Mouse (Mus musculus) macrophage (primary cell): Measurements from ENCODE around the gene Armh3. TPM values are rescaled to one million over a fixed set of nuclear protein-coding genes. Genes with fewer than 3 reads are reported as not detected.
A peak's percentile ranks its signal among the peaks of the same experiment; 100 is the strongest.

ENCODE experiments used
- H3K27ac ChIP-seq: fragments of 350-480 bp; formaldehyde crosslinking; 2 replicates; pipeline ENCODE4 v1.9.0; 2021
- H3K36me3 ChIP-seq: fragments of 350-480 bp; formaldehyde crosslinking; 2 replicates; pipeline ENCODE4 v1.9.0; 2021; ENCODE audit errors: inconsistent target
- H3K4me3 ChIP-seq: fragments of 350-480 bp; formaldehyde crosslinking; 2 replicates; pipeline ENCODE4 v1.9.0; 2021; ENCODE audit errors: inconsistent target
- H3K79me2 ChIP-seq: fragments of 350-480 bp; formaldehyde crosslinking; 2 replicates; pipeline ENCODE4 v1.9.0; 2021; ENCODE audit errors: inconsistent target
- WGBS: methylation state at CpG from one replicate; pipeline ENCODE4 v1.1.7; 2026; ENCODE audit warnings: inconsistent platforms; ENCODE audit not compliant: missing documents; 5-methylcytosine and 5-hydroxymethylcytosine counted together
- polyA plus RNA-seq: library from polyadenylated mRNA; stranded (reverse); fragments of 250-400 nt; gene quantifications from 3 replicates; pipeline ENCODE4 v1.2.4, GENCODE M21; 2018; ENCODE audit warnings: inconsistent platforms

Gene Armh3
- polyA plus RNA-seq, 1 experiment from 2014 or later: 14.2 TPM

GRCm38 (mm10) chr19:45796879-45797278 lies 201.4 kb downstream of the Armh3 start:
- no peak overlapping the region for H3K27ac ChIP-seq
- H3K4me3 ChIP-seq: no peak overlapping the region
- H3K36me3 ChIP-seq: no peaks in the 10 kb centered on the region
- H3K79me2 ChIP-seq: no peaks in the 10 kb centered on the region
- WGBS: 92% methylated on average over 15 of the region's 15 CpGs

- Histone ChIP-seq H3K79me2 (no peaks in the 10 kb centered on the region), H3K4me3 (no peak overlapping the region), H3K27ac (no peak overlapping the region), H3K36me3 (no peaks in the 10 kb centered on the region)
- 76% methylated on average over 12 of the region's 15 CpGs for WGBS
Measured at GRCm38 (mm10) chr19:45796061-45796556, 202.2 kb downstream of the Armh3 start.

DNA sequence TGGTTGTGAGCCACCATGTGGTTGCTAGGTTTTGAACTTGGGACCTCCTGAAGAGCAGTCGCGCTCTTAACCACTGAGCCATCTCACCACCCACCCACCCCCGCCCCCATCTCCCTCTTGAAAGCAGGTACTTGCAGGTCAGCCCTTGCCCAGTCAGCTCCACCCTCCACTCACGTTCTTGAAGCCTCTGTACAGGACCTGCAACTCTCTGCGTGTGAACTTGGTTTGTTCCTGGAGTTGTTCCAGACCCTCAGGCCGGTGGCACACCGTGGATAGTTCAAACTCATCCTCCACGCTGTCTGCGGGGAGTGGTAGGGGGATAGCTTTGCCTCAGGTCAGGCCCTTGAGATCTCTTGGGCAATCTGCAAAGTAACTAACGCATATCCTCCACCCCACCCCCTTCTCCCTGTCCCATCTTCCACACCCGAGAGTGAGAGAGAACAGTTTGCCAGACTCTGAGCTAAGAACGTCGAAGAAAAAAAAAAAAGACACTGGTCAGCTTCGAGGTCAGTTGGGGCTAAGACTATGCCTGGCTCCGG lies 202.8 kb downstream of the Armh3 start:
- no peak overlapping the region for H3K4me3 ChIP-seq
- no peak overlapping the region for H3K27ac ChIP-seq
- whole genome bisulfite sequencing: 79% methylated on average over 15 of the region's 15 CpGs
- no peaks in the 10 kb centered on the region for H3K36me3 ChIP-seq
- H3K79me2 ChIP-seq: no peaks in the 10 kb centered on the region

DNA sequence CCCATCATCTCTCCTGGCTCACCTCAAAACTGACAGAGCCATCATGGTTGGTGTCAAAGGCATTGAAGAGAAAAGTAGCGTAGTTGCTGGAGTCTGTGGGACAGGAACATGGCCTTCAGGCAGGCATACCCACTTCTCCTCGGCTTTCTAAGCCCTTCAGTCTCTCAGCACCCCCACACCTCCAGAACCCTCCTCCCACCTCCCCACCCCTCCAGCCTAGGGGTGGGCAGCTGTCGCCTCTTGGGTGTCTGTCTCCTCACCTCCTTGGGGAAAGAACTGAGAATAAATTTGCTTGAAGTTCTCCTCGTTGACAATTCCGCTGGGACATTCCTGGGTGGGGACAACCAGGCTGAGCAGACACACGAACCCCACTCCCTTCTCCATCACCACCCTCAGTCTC lies 203.6 kb downstream of the Armh3 start:
- Histone ChIP-seq H3K36me3 (no peaks in the 10 kb centered on the region), H3K4me3 (no peak overlapping the region), H3K27ac (no peak overlapping the region), H3K79me2 (no peaks in the 10 kb centered on the region)
- 94% methylated on average over 5 of the region's 6 CpGs for WGBS

DNA sequence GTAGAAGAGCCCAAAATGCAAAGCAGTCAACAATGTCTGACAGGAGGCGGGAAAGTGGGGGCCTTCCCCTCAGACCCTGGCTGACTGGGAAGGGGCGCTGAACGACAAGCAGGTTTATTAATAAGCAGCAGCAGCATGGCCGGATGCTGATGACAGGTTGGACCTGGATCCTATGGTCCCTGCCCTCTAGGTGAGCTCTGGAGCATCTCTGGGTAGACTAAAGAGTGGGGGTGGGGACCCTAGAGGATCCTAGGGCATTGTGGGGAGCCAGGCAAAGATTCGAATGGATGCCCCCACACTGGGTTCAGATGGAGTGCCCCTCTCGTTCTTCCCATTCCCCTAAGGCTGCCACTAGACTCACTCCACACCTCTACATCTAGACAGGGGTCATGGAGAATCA lies 205.9 kb downstream of the Armh3 start:
- 97% methylated on average over 6 of the region's 6 CpGs for WGBS
- Histone ChIP-seq H3K4me3 (no peak overlapping the region), H3K27ac (no peak overlapping the region), H3K36me3 (no peaks in the 10 kb centered on the region), H3K79me2 (no peaks in the 10 kb centered on the region)

DNA sequence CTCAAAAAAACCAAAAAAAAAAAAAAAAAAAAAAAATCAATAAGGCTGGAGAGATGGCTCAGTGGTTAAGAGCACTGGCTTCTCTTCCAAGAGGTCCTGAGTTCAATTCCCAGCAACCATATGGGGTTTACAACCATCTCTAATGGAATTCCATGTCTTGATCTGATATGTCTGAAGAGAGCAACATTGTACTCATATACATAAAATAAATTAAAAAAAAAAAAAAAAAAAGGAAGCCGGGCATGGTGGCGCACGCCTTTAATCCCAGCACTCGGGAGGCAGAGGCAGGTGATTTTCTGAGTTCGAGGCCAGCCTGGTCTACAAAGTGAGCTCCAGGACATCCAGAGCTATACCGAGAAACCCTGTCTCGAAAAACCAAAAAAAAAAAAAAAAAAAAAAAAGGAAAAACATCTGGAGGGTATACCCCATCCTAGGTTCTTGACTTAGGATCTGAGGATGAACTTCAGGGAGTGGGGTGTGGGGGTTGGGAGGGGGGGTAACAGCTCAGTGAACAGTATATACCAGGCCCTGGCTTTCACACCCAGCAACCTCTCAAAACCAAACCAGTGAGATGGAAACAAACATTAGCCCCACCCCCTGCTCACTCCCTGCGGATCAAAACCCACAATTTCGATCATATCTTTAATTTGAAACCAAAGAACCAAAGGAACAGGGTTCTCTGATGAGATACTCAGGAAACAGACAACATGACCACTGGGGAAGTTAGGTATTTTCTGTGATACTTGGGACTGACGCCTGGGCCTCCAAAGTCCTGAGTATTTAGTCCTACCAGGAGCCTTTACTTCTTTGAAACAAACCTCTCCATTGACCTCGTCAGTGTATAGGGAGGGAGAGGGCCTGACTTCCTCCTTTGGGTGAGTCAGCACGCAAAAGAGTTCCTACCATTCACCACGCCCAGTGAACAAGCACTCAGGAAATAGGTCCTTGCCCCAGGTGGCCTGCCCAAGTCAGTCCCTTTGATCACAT lies 208.1 kb downstream of the Armh3 start:
- Histone ChIP-seq H3K27ac (peak overlapping the region; percentile 65), H3K4me3 (no peak overlapping the region), H3K79me2 (no peaks in the 10 kb centered on the region), H3K36me3 (no peaks in the 10 kb centered on the region)
- WGBS: 0% methylated on average over 6 of the region's 13 CpGs

DNA sequence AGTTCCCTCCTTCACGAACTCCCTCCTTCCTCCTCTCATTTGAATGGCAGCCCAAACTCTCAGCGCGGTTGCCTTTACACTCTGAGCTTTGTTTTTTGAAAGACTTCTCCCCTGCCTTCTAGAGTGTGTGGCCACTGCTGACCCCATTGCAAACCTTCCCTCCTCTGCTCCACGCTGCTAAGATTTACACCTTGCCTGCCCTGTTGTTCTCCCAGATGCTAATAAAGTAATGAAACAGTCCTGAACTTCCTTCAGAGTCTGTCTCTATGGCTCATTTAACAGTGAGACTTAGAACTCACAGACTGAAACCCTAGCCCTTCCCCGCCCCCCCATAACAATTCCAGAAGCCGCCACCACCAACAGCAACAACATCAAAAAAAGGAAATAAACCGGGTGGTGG lies 208.9 kb downstream of the Armh3 start:
- WGBS: 77% methylated on average over 5 of the region's 7 CpGs
- no peak overlapping the region for H3K27ac ChIP-seq
- no peaks in the 10 kb centered on the region for H3K36me3 ChIP-seq
- H3K79me2 ChIP-seq: no peaks in the 10 kb centered on the region
- no peak overlapping the region for H3K4me3 ChIP-seq

- WGBS: 90% methylated on average over 4 of the region's 4 CpGs
- Histone ChIP-seq H3K36me3 (no peaks in the 10 kb centered on the region), H3K79me2 (no peaks in the 10 kb centered on the region), H3K27ac (no peak overlapping the region), H3K4me3 (no peak overlapping the region)
Measured at GRCm38 (mm10) chr19:45788337-45788736, 210.0 kb downstream of the Armh3 start.

GRCm38 (mm10) chr19:45787450-45787849 lies 210.8 kb downstream of the Armh3 start:
- no peak overlapping the region for H3K27ac ChIP-seq
- 77% methylated on average over 3 of the region's 3 CpGs for WGBS
- H3K36me3 ChIP-seq: no peaks in the 10 kb centered on the region
- no peak overlapping the region for H3K4me3 ChIP-seq
- H3K79me2 ChIP-seq: peaks cover 5% of the 10 kb centered on the region

GRCm38 (mm10) chr19:45785470-45785869 lies 212.8 kb downstream of the Armh3 start:
- 80% methylated on average over 3 of the region's 3 CpGs for WGBS
- Histone ChIP-seq H3K36me3 (no peaks in the 10 kb centered on the region), H3K27ac (no peak overlapping the region), H3K79me2 (peaks cover 24% of the 10 kb centered on the region), H3K4me3 (no peak overlapping the region)

DNA sequence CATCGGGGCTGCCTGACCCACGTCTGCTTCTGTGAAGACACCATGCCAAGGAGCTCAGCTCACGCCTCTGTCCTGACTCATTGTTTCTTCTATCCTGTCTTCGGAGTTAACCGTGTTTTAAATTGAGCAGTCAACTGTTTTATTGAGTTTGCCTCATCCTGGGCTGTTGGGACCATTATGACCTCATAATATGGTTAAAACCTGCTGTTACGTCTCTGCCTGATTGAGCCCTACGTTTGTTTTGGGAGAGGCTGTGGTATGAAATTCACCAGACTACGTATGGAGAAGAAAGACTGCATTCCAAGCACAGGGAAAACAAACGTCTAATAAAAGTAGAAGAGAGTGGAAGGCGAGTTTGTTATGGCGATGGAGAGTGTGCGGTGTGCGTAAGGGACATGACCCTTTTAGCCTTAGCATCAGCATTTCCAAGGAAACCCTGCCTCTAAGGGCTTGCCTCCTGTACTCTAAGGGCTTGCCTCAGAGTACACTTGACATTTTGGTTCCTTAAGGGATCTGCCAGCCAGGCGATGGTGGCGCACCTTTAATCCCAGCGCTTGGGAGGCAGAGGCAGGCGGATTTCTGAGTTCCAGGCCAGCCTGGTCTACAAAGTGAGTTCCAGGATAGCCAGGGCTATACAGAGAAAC lies 214.2 kb downstream of the Armh3 start:
- peaks cover 7% of the 10 kb centered on the region; the same call in 1 of the 2 replicates for H3K36me3 ChIP-seq
- H3K79me2 ChIP-seq: peaks cover 39% of the 10 kb centered on the region
- peak overlapping the region; percentile 58 for H3K27ac ChIP-seq
- peak overlapping the region; percentile 81 for H3K4me3 ChIP-seq
- WGBS: 33% methylated on average over 14 of the region's 17 CpGs

DNA sequence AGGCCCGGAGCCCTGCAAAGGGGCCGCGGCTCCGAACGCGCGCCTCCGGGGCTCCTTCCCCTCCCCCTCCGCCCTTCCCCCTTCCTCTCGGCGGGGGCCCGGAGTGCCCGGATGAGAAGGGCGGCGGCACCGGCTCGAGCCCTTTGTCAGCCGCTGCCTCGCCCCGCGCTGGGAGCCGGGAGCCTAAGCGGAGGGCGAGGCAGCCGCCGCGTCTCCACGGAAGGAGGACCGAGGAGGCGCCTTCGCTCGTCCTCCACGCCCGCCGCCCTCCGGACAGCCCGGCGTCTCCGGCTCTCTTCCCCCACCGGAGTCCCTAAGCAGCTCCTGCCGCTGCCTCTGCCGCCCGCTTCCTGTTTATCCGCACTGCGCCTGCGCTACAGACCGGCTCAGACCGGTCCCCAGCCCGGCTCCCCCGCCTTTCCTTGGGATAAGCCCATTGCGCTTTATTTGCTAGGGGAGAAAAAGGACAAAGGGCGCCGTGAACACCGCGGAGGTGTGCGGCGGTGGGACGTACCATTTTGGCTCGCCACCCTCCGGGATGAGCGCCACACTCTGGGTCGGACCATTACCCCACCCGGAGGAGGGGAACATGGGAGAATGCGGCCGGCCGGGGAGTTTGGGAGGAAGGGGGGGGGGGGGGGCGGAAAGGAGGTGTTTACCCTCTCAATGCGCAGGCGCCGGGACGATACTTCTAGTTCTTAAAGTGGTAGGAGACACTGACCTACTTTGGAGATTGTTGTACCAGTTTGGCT lies 214.9 kb downstream of the Armh3 start, which contains the start of gene Mgea5:
TSS of gene Mgea5 (minus strand) at position 657 of the 752 bp plus-strand sequence.
- peak within 1 kb of the TSS; percentile 81 for H3K4me3 ChIP-seq
- 1% methylated on average over 47 of the region's 71 CpGs for WGBS
- H3K36me3 ChIP-seq: peaks cover 14% of the 10 kb centered on the region
- peak within 1 kb of the TSS; percentile 58 for H3K27ac ChIP-seq
- peaks cover 46% of the 10 kb centered on the region for H3K79me2 ChIP-seq

DNA sequence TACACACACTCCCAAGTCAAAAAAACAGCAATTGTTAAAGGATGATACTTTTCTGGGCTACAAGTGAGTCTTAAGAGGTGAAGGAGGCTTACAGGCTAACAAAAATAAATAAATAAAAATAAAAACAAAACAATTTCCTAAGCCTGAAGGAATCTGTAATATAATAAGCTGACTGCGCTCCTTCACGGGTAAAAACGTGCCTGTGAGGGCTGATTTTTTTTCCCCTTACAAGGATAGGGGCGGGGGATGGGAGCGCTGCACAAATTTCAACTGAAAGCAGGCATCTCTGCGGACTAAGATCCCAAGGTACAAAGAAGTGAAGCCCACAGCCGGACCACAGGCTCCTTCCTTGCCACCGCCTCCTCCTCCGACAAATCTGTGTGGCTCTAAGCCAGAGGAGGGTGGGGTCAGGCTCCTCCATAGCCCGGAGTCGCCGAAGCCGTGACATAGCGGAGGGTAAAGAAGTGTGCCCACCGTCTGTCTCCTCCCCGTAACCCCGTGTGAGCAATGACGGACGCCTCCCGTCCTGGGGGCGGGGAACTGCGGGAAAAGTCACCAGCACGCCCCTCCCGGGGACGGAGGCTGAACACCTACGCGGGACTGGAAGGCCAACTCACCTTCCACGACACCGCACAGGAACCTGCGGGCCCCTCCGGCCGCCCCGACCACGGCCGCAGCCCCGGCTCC lies 215.8 kb downstream of the Armh3 start:
- peaks cover 23% of the 10 kb centered on the region for H3K36me3 ChIP-seq
- peaks cover 55% of the 10 kb centered on the region for H3K79me2 ChIP-seq
- H3K27ac ChIP-seq: peak overlapping the region; percentile 55
- WGBS: under 1% methylated on average over 36 of the region's 36 CpGs
- H3K4me3 ChIP-seq: peak overlapping the region; percentile 81

DNA sequence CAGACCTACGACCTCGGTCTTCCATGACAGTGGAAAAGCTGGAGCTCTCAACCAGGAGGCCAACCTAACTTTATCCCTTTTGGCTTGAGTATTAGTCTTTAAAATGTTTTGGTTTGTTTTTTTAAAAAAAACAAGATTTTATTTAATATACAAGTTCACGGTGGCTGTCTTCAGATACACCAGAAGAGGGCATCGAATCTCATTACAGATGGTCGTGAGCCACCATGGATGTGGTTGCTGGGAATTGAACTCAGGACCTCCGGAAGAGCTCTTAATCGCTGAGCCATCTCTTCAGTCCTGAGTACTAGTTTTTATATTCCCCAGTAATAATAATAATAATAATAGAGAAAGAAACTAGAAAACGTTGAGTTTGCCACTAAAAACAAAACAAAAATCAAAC lies 216.6 kb downstream of the Armh3 start:
- peak overlapping the region; percentile 81 for H3K4me3 ChIP-seq
- H3K79me2 ChIP-seq: peaks cover 62% of the 10 kb centered on the region
- 43% methylated on average over 8 of the region's 8 CpGs for WGBS
- H3K36me3 ChIP-seq: peaks cover 31% of the 10 kb centered on the region
- no peak overlapping the region for H3K27ac ChIP-seq
